Mouse (Mus musculus): ENCODE data around the gene Gm21440. TPM values are rescaled to one million over a fixed set of nuclear protein-coding genes. Genes with fewer than 3 reads are reported as not detected.

Gm21440 gene
- polyA plus RNA-seq (2014; fragmentation: Illumina TruSeq; extraction: RNeasy Lipid Tissue Mini Kit (QIAGEN cat#74804); ENCODE audit: low read depth, low replicate concordance): not detected

DNA sequence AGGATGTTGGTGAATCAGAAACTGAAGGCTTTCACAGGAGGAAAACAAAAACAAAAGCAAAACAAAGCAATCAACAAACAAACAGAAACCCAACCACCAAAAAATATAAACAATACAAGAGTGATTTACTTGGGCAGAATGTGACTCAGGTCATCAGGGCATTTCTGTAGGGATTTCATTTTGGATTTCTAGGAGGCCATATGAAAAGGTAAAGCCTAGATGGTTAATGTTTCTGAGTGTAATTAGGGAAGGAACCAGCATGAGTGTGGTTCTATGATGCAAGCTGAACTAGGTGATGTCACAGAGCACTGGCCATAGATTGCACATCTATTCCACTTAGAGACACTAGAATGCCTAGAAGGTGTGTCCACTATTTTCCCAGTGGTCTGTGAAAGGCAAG lies at the start of gene Gm21440, which contains the start of gene Gm21454:
Gene Gm21440 (plus strand): TSS at position 301 of the 400 bp plus-strand sequence.
Gene Gm21454 (plus strand): TSS at position 352 of the 400 bp plus-strand sequence.

GRCm38 (mm10) chrY:13223828-13224227 lies 28.4 kb upstream of the Gm21440 start, which contains the start of gene Gm21828:
Gene Gm21828, minus strand, starts transcription at chrY:13223928.

Other genes with a start within 250 kb of the Gm21440 start
- gene Gm20807, start 209.5 kb upstream of the Gm21440 start, polyA plus RNA-seq (2014; fragmentation: Illumina TruSeq; extraction: RNeasy Lipid Tissue Mini Kit (QIAGEN cat#74804); ENCODE audit: low read depth, low replicate concordance): not detected
- not detected for gene Gm21891, start 118.9 kb upstream of the Gm21440 start, polyA plus RNA-seq (2014; fragmentation: Illumina TruSeq; extraction: RNeasy Lipid Tissue Mini Kit (QIAGEN cat#74804); ENCODE audit: low read depth, low replicate concordance)
- not detected for gene Gm21425, start 90.4 kb upstream of the Gm21440 start, polyA plus RNA-seq (2014; fragmentation: Illumina TruSeq; extraction: RNeasy Lipid Tissue Mini Kit (QIAGEN cat#74804); ENCODE audit: low read depth, low replicate concordance)
- not detected for gene Gm21828, start 28.5 kb upstream of the Gm21440 start, polyA plus RNA-seq (2014; fragmentation: Illumina TruSeq; extraction: RNeasy Lipid Tissue Mini Kit (QIAGEN cat#74804); ENCODE audit: low read depth, low replicate concordance)
- gene Gm21454, start 51 bp downstream of the Gm21440 start, polyA plus RNA-seq (2014; fragmentation: Illumina TruSeq; extraction: RNeasy Lipid Tissue Mini Kit (QIAGEN cat#74804); ENCODE audit: low read depth, low replicate concordance): not detected
- gene Gm21725, start 96.7 kb downstream of the Gm21440 start, polyA plus RNA-seq (2014; fragmentation: Illumina TruSeq; extraction: RNeasy Lipid Tissue Mini Kit (QIAGEN cat#74804); ENCODE audit: low read depth, low replicate concordance): not detected
- not detected for gene Gm21866, start 213.2 kb downstream of the Gm21440 start, polyA plus RNA-seq (2014; fragmentation: Illumina TruSeq; extraction: RNeasy Lipid Tissue Mini Kit (QIAGEN cat#74804); ENCODE audit: low read depth, low replicate concordance)
- 0.27 TPM for gene Gm20773, start 241.6 kb downstream of the Gm21440 start, polyA plus RNA-seq (2014; fragmentation: Illumina TruSeq; extraction: RNeasy Lipid Tissue Mini Kit (QIAGEN cat#74804); ENCODE audit: low read depth, low replicate concordance)

Measured in adipose tissue, adult 10 weeks (tissue).